Mouse (Mus musculus): ENCODE measurements around the gene Mical2.

GRCm38 (mm10) chr7:112299521-112300096 lies 74.0 kb downstream of the Mical2 start:
- no peak for TF ChIP-seq CTCF (IDR thresholded peaks at IDR 0.05; ENCODE audit: borderline replicate concordance, extremely low read depth, insufficient read depth, insufficient read length)
- TF ChIP-seq POLR2A (IDR thresholded peaks at IDR 0.05; ENCODE audit: borderline replicate concordance, extremely low read depth, insufficient read depth, insufficient read length, poor library complexity, severe bottlenecking), result no peak

Data from brain, embryonic 14.5 days (tissue).